Mouse (Mus musculus) embryonic facial prominence, embryonic 13.5 days (tissue): Measurements from ENCODE around the gene Folr2. TPM values are rescaled to one million over a fixed set of nuclear protein-coding genes. Genes with fewer than 3 reads are reported as not detected.

Experiments used
- ATAC-seq: fragments of 200-750 bp; cut with Nextera tagmentation; 2 replicates; pipeline ENCODE4 v1.8.0; 2017; ENCODE audit warnings: low read depth; ENCODE audit not compliant: insufficient number of reproducible peaks, insufficient read depth, low FRiP score, low TSS enrichment
- H3K27ac ChIP-seq: fragments of 300-500 bp; sonication (generic); 2 replicates; pipeline ENCODE4 v1.5.1; 2015; ENCODE audit warnings: moderate library complexity, mild to moderate bottlenecking, inconsistent platforms
- H3K27me3 ChIP-seq: fragments of 300-500 bp; sonication (generic); 2 replicates; pipeline ENCODE4 v1.6.1; 2015; ENCODE audit warnings: mild to moderate bottlenecking, inconsistent platforms
- H3K36me3 ChIP-seq: fragments of 300-500 bp; sonication (generic); 2 replicates; pipeline ENCODE4 v1.6.1; 2015; ENCODE audit warnings: mild to moderate bottlenecking, inconsistent platforms
- H3K4me1 ChIP-seq: fragments of 300-500 bp; sonication (generic); 2 replicates; pipeline ENCODE4 v1.6.1; 2015; ENCODE audit warnings: inconsistent platforms
- H3K4me2 ChIP-seq: fragments of 300-500 bp; sonication (generic); 2 replicates; pipeline ENCODE4 v1.6.1; 2015; ENCODE audit warnings: moderate library complexity, mild to moderate bottlenecking, inconsistent platforms
- H3K4me3 ChIP-seq: fragments of 300-500 bp; sonication (generic); 2 replicates; pipeline ENCODE4 v1.5.1; 2015; ENCODE audit warnings: mild to moderate bottlenecking, inconsistent platforms
- H3K9ac ChIP-seq: fragments of 300-500 bp; sonication (generic); 2 replicates; pipeline ENCODE4 v1.6.1; 2015; ENCODE audit warnings: mild to moderate bottlenecking, inconsistent platforms
- H3K9me3 ChIP-seq: fragments of 300-500 bp; sonication (generic); 2 replicates; pipeline ENCODE4 v1.6.1; 2016; ENCODE audit warnings: inconsistent platforms
- WGBS: fragments of 180-500 bp; shearing (Covaris S2); methylation state at CpG from one replicate; pipeline ENCODE4 v1.1.7; 2015; ENCODE audit warnings: mixed read lengths; 5-methylcytosine and 5-hydroxymethylcytosine counted together
- microRNA-seq: library from miRNA; unstranded; fragments of <30 nt; microRNA quantifications from one replicate; pipeline ENCODE4, GENCODE M21; 2016
- polyA plus RNA-seq: library from polyadenylated mRNA; unstranded; fragments of >200 nt; fragmentation: Nextera tagmentation; extraction: Ambion mirVana; gene quantifications from 2 replicates; pipeline ENCODE4 v1.2.1, GENCODE M21; 2015

Folr2 gene
- polyA plus RNA-seq, 1 experiment from 2014 or later: 1.9 TPM

DNA sequence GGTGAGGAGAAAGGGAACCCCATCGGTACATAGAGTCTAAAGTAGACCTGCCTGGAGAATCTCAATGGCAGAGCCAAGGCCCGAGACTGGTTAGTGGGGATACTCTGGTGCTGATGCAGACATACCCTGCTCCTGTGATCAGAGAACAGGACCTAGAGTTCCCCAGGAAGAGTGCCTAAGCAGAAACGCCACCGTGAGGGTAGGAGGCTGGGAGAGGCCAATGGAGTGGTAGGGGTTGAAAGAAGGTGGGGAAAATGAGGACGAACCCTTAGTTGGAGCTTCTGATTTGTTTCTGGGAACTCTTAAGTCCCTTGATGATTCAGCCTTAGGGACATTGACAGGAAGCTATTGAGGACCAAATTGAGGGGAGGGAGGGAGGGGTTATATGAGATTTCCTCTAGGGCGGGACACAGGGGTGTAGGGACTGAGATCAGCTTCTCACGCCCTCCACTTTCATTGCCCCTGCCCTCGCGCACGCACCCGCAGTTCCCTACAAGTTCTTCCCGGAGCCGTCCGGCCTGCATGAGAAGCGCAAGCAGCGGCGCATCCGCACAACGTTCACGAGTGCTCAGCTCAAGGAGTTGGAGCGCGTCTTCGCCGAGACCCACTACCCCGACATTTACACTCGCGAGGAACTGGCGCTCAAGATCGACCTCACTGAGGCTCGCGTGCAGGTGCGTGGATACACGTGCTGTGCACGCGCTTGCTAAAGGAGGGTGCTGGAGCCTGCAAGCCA is 36.5 kb downstream of the Folr2 start:
- Histone ChIP-seq H3K4me1 (peaks cover 37% of the 10 kb centered on the region), H3K4me2 (peak overlapping the region; percentile 80), H3K4me3 (peak overlapping the region; percentile 44), H3K27ac (no peak overlapping the region), H3K9ac (0 out of 2 replicates have a peak overlapping the region, but pooled peaks have one; percentile 40), H3K9me3 (no peaks in the 10 kb centered on the region), H3K36me3 (peaks cover 25% of the 10 kb centered on the region), H3K27me3 (peaks cover 86% of the 10 kb centered on the region)
- ATAC-seq: no peak
- WGBS: 3% methylated on average over 35 of the region's 35 CpGs

DNA sequence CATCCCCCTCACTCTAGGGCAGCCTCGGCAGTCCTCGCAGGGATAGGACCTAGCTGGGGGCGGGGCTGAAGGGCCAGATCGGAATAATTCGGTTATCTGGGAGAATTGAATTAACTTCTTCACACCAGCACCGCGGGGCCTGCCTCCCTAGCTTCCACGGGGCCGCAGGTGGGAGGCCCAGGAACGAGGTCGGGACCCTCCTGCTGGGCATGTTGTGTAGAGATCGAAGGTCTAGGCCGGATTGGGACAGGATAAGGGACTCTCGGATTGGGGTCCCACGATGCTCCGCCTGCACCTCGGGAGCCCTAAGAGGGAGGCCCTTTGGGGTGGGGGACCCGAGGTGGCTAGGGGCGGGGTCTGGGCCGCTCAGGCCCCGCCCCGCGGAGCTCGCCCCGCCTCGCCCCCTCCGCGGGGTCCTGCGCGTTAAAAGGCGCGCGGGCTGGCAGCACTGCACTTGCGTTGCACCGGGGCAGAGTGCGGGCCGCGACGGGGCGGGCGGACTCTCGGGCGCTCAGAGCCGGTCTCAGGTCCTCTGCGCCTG is 39.1 kb downstream of the Folr2 start, which contains the start of gene Phox2a:
Phox2a (plus strand) TSS at position 453 of the 541 bp plus-strand sequence.
- under 1% methylated on average over 43 of the region's 45 CpGs for WGBS
- peaks cover 71% of the 10 kb centered on the region for H3K27me3 ChIP-seq
- H3K4me1 ChIP-seq: peaks cover 32% of the 10 kb centered on the region
- H3K36me3 ChIP-seq: peaks cover 2% of the 10 kb centered on the region
- no peak for ATAC-seq
- H3K9ac ChIP-seq: peak within 1 kb of the TSS; percentile 49; the same call in 1 of the 2 replicates
- H3K27ac ChIP-seq: no peak within 1 kb of the TSS
- H3K4me2 ChIP-seq: peak within 1 kb of the TSS; percentile 58
- peak within 1 kb of the TSS; percentile 40 for H3K4me3 ChIP-seq
- H3K9me3 ChIP-seq: no peaks in the 10 kb centered on the region

Small RNA genes lying within 50 kb of the gene (microRNA-seq; reads per million reads assigned to microRNA genes)
- gene Gm22655: not detected

Other genes with a start within 250 kb of the Folr2 start
- gene Clpb, start 193.6 kb downstream of the Folr2 start, polyA plus RNA-seq: 40.4 and 45.8 TPM in 2 replicates
- gene Phox2a, start 38.9 kb downstream of the Folr2 start, polyA plus RNA-seq: 0.43 TPM in 1 of 2 replicates, not detected in the other
- 44.6 and 44.8 TPM in 2 replicates for gene Inppl1, start 19.0 kb downstream of the Folr2 start, polyA plus RNA-seq
- gene Anapc15, start 6.5 kb upstream of the Folr2 start, polyA plus RNA-seq: 70.3 and 73.4 TPM in 2 replicates
- 0.25 TPM in 1 of 2 replicates, not detected in the other for gene Folr1, start 13.6 kb upstream of the Folr2 start, polyA plus RNA-seq
- gene Lamtor1, start 48.7 kb upstream of the Folr2 start, polyA plus RNA-seq: 157 and 168 TPM in 2 replicates
- 0.51 and 0.59 TPM in 2 replicates for gene Tomt, start 49.2 kb upstream of the Folr2 start, polyA plus RNA-seq
- gene Lrrc51, start 76.7 kb upstream of the Folr2 start, polyA plus RNA-seq: 7.3 and 8.3 TPM in 2 replicates
- 90.9 and 92.0 TPM in 2 replicates for gene Numa1, start 76.9 kb upstream of the Folr2 start, polyA plus RNA-seq
- gene Il18bp, start 161.5 kb upstream of the Folr2 start, polyA plus RNA-seq: 3.3 TPM in 2 replicates
- 31.2 and 33.3 TPM in 2 replicates for gene Rnf121, start 208.3 kb upstream of the Folr2 start, polyA plus RNA-seq
- gene Xndc1, start 208.3 kb upstream of the Folr2 start, polyA plus RNA-seq: 45.4 and 47.8 TPM in 2 replicates
- gene Xntrpc, start 208.5 kb upstream of the Folr2 start, polyA plus RNA-seq: 1.6 and 2.7 TPM in 2 replicates
- gene Trpc2, start 225.9 kb upstream of the Folr2 start, polyA plus RNA-seq: 0.56 TPM in 1 of 2 replicates, not detected in the other
- 1.4 and 2.0 TPM in 2 replicates for gene Art1, start 244.5 kb upstream of the Folr2 start, polyA plus RNA-seq